Mouse (Mus musculus): ENCODE results near the gene Cdc25b. TPM values are rescaled to one million over a fixed set of nuclear protein-coding genes. Genes with fewer than 3 reads are reported as not detected.

Cdc25b gene
- polyA plus RNA-seq, 1 experiment from 2014 or later: 116 TPM

- Histone ChIP-seq H3K4me3 (no peak overlapping the region), H3K4me1 (replicated peaks) (peaks cover 10% of the 10 kb centered on the region), H3K9me3 (no peaks in the 10 kb centered on the region), H3K27ac (peak overlapping the region; percentile 53; the same call in 1 of the 2 replicates), H3K36me3 (peaks cover 31% of the 10 kb centered on the region), H3K27me3 (ENCODE audit: insufficient read depth, poor library complexity, severe bottlenecking) (no peaks in the 10 kb centered on the region)
- no peak for DNase-seq (ENCODE audit: low spot score)
- WGBS: 69% methylated on average over 7 of the region's 7 CpGs
Observed at GRCm38 (mm10) chr2:131204410-131204981, 17.7 kb downstream of the Cdc25b start.

- no peak overlapping the region for H3K4me3 ChIP-seq
- H3K9me3 ChIP-seq: no peaks in the 10 kb centered on the region
- H3K27me3 ChIP-seq (ENCODE audit: insufficient read depth, poor library complexity, severe bottlenecking): no peaks in the 10 kb centered on the region
- H3K27ac ChIP-seq: 0 out of 2 replicates have a peak overlapping the region, but pooled peaks have one; percentile 8
- H3K36me3 ChIP-seq: peaks cover 20% of the 10 kb centered on the region
- DNase-seq (ENCODE audit: low spot score): no peak
- peaks cover 18% of the 10 kb centered on the region for H3K4me1 ChIP-seq (replicated peaks)
- 84% methylated on average over 8 of the region's 8 CpGs for WGBS
Observed at GRCm38 (mm10) chr2:131205521-131206182, 18.9 kb downstream of the Cdc25b start.

- no peaks in the 10 kb centered on the region for H3K9me3 ChIP-seq
- H3K27me3 ChIP-seq (ENCODE audit: insufficient read depth, poor library complexity, severe bottlenecking): no peaks in the 10 kb centered on the region
- DNase-seq (ENCODE audit: low spot score): no peak
- H3K36me3 ChIP-seq: peaks cover 9% of the 10 kb centered on the region
- peaks cover 26% of the 10 kb centered on the region for H3K4me1 ChIP-seq (replicated peaks)
- no peak within 1 kb of the TSS for H3K4me3 ChIP-seq
- WGBS: 85% methylated on average over 4 of the region's 4 CpGs
- peak within 1 kb of the TSS; percentile 41; the same call in 1 of the 2 replicates for H3K27ac ChIP-seq
Observed at GRCm38 (mm10) chr2:131206778-131207177, 20.0 kb downstream of the Cdc25b start, which contains the start of gene Ap5s1. TSS of gene Ap5s1 (plus strand) at chr2:131207078.

GRCm38 (mm10) chr2:131208356-131208755 is 21.6 kb downstream of the Cdc25b start:
- Histone ChIP-seq H3K36me3 (peaks cover 13% of the 10 kb centered on the region), H3K27ac (no peak overlapping the region), H3K4me1 (replicated peaks) (peaks cover 33% of the 10 kb centered on the region), H3K4me3 (no peak overlapping the region), H3K27me3 (ENCODE audit: insufficient read depth, poor library complexity, severe bottlenecking) (no peaks in the 10 kb centered on the region), H3K9me3 (no peaks in the 10 kb centered on the region)
- 90% methylated on average over 2 of the region's 2 CpGs for WGBS
- no peak for DNase-seq (ENCODE audit: low spot score)

GRCm38 (mm10) chr2:131209125-131209795 is 22.5 kb downstream of the Cdc25b start:
- peaks cover 22% of the 10 kb centered on the region for H3K36me3 ChIP-seq
- H3K27me3 ChIP-seq (ENCODE audit: insufficient read depth, poor library complexity, severe bottlenecking): no peaks in the 10 kb centered on the region
- 83% methylated on average over 4 of the region's 4 CpGs for WGBS
- H3K4me3 ChIP-seq: peak overlapping the region; percentile 57
- no peaks in the 10 kb centered on the region for H3K9me3 ChIP-seq
- no peak for DNase-seq (ENCODE audit: low spot score)
- peak overlapping the region; percentile 92 for H3K27ac ChIP-seq
- H3K4me1 ChIP-seq (replicated peaks): peaks cover 33% of the 10 kb centered on the region

- 2% methylated on average over 50 of the region's 50 CpGs for WGBS
- H3K4me1 ChIP-seq (replicated peaks): peaks cover 28% of the 10 kb centered on the region
- peak; percentile 97 for DNase-seq (ENCODE audit: low spot score)
- no peaks in the 10 kb centered on the region for H3K9me3 ChIP-seq
- peak overlapping the region; percentile 92 for H3K27ac ChIP-seq
- H3K27me3 ChIP-seq (ENCODE audit: insufficient read depth, poor library complexity, severe bottlenecking): no peaks in the 10 kb centered on the region
- peak overlapping the region; percentile 57 for H3K4me3 ChIP-seq
- H3K36me3 ChIP-seq: peaks cover 28% of the 10 kb centered on the region
Observed at GRCm38 (mm10) chr2:131209969-131210792, 23.4 kb downstream of the Cdc25b start.

- no peaks in the 10 kb centered on the region for H3K27me3 ChIP-seq (ENCODE audit: insufficient read depth, poor library complexity, severe bottlenecking)
- H3K36me3 ChIP-seq: peaks cover 28% of the 10 kb centered on the region
- H3K4me3 ChIP-seq: peak overlapping the region; percentile 57
- H3K27ac ChIP-seq: peak overlapping the region; percentile 92
- 77% methylated on average over 9 of the region's 9 CpGs for WGBS
- peaks cover 28% of the 10 kb centered on the region for H3K4me1 ChIP-seq (replicated peaks)
- H3K9me3 ChIP-seq: no peaks in the 10 kb centered on the region
- DNase-seq (ENCODE audit: low spot score): no peak
Observed at GRCm38 (mm10) chr2:131211026-131211615, 24.4 kb downstream of the Cdc25b start.

GRCm38 (mm10) chr2:131213773-131214172 is 27.0 kb downstream of the Cdc25b start:
- H3K4me1 ChIP-seq (replicated peaks): peaks cover 28% of the 10 kb centered on the region
- H3K9me3 ChIP-seq: no peaks in the 10 kb centered on the region
- peaks cover 28% of the 10 kb centered on the region for H3K36me3 ChIP-seq
- H3K27ac ChIP-seq: peak overlapping the region; percentile 59; the same call in 1 of the 2 replicates
- no peak for DNase-seq (ENCODE audit: low spot score)
- no peaks in the 10 kb centered on the region for H3K27me3 ChIP-seq (ENCODE audit: insufficient read depth, poor library complexity, severe bottlenecking)
- no peak overlapping the region for H3K4me3 ChIP-seq
- 88% methylated on average over 7 of the region's 7 CpGs for WGBS

- Histone ChIP-seq H3K27me3 (ENCODE audit: insufficient read depth, poor library complexity, severe bottlenecking) (no peaks in the 10 kb centered on the region), H3K9me3 (no peaks in the 10 kb centered on the region), H3K27ac (no peak overlapping the region), H3K4me1 (replicated peaks) (peaks cover 9% of the 10 kb centered on the region), H3K4me3 (no peak overlapping the region), H3K36me3 (peaks cover 28% of the 10 kb centered on the region)
- DNase-seq (ENCODE audit: low spot score): no peak
- WGBS: 92% methylated on average over 7 of the region's 7 CpGs
Observed at GRCm38 (mm10) chr2:131215941-131216858, 29.5 kb downstream of the Cdc25b start.

GRCm38 (mm10) chr2:131220030-131220429 is 33.3 kb downstream of the Cdc25b start:
- Histone ChIP-seq H3K9me3 (no peaks in the 10 kb centered on the region), H3K4me1 (replicated peaks) (peaks cover 4% of the 10 kb centered on the region; the same call in 1 of the 2 replicates), H3K27ac (no peak overlapping the region), H3K36me3 (no peaks in the 10 kb centered on the region), H3K4me3 (no peak overlapping the region), H3K27me3 (ENCODE audit: insufficient read depth, poor library complexity, severe bottlenecking) (no peaks in the 10 kb centered on the region)
- WGBS: 81% methylated on average over 4 of the region's 4 CpGs
- no peak for DNase-seq (ENCODE audit: low spot score)

- no peak overlapping the region for H3K27ac ChIP-seq
- no peaks in the 10 kb centered on the region for H3K9me3 ChIP-seq
- H3K4me1 ChIP-seq (replicated peaks): peaks cover 4% of the 10 kb centered on the region; the same call in 1 of the 2 replicates
- no peak overlapping the region for H3K4me3 ChIP-seq
- 74% methylated on average over 3 of the region's 3 CpGs for WGBS
- DNase-seq (ENCODE audit: low spot score): no peak
- no peaks in the 10 kb centered on the region for H3K27me3 ChIP-seq (ENCODE audit: insufficient read depth, poor library complexity, severe bottlenecking)
- no peaks in the 10 kb centered on the region for H3K36me3 ChIP-seq
Observed at GRCm38 (mm10) chr2:131221853-131222515, 35.2 kb downstream of the Cdc25b start.

Data from hindbrain, embryonic 10.5 days (tissue).